ENCODE assay signal across 11 mouse cellular contexts in the genomic region with DNA sequence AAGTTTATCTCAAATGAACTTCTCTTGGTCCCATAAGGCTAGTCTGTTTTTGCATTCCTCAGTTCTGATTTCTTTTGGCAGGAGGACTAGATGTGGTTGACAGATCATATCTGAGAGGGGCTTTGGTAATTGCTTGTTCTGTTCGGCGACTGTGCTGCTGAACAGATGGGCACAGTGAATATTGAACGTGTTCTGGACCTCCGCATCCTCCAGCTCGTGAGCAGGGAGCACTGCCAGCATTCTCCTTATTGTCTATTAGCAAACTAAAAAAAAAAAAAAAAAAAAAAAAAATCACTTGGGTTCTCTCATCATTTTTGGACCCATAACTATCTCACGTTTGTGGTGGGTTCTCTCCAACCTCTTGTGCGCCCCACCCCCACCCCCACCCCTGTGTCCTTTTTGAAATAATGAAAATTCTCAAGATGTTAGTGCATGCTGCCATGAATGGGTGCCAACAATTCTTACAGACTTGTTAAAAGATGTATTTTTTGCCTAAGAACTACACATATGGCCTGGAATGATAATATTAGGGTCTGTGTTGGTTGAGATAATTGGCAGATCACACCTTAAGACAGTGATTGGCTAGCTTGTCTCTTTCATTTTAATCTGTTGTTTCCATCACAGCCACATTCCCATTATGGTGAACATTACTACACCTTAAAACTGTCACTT.
A peak's percentile ranks its signal among the peaks of the same experiment; 100 is the strongest.
DNase-seq lines count a peak whose midpoint lies in the region.
"Had no signal": no experiment of that assay in that cellular context is flagged by ENCODE, and none has a peak within 500 bp of the region (broad histone marks: within the 10 kb centered on the region; RNA-seq: fewer than 3 reads in every experiment).

No protein-coding gene starts in this region.

- peak; percentile 66 for DNase-seq in left cerebral cortex, postnatal 4 days
- DNase-seq in left cerebral cortex, adult 11 months (ENCODE audit: low spot score), result no peak
- peak; percentile 36 for DNase-seq in cerebellum, adult 9-11 months
- peak; percentile 62 to 81 for DNase-seq in layer of hippocampus, adult 18-20 months (ENCODE audit: low spot score in 2 of 2)
- peak; percentile 70 for DNase-seq in right cerebral cortex, postnatal 4 days
- DNase-seq in spleen, postnatal 10 days (ENCODE audit: low spot score in 2 of 2), result no peak
- DNase-seq in urinary bladder, postnatal 4 days (ENCODE audit: low spot score in 2 of 2), result no peak
- DNase-seq: heart, adult 18-20 months; heart, postnatal 10 days; kidney, postnatal 10 days; lung, adult 2 months had no signal

- intact Hi-C loops in left cerebral cortex, postnatal 4 days (cut with DNase I), result no loop called here

Comparison
In these comparisons a context has a peak if more than half of its experiments do, and no peak if none do; other contexts are left out.
1. DNase-seq: peak in left cerebral cortex, postnatal 4 days (single experiment), cerebellum, adult 9-11 months (single experiment), layer of hippocampus, adult 18-20 months (2 of 2) and right cerebral cortex, postnatal 4 days (single experiment); none in left cerebral cortex, adult 11 months (single experiment), spleen, postnatal 10 days (0 of 2) and urinary bladder, postnatal 4 days (0 of 2).